25 mouse cellular contexts compared by ENCODE assay signal in the genomic region with DNA sequence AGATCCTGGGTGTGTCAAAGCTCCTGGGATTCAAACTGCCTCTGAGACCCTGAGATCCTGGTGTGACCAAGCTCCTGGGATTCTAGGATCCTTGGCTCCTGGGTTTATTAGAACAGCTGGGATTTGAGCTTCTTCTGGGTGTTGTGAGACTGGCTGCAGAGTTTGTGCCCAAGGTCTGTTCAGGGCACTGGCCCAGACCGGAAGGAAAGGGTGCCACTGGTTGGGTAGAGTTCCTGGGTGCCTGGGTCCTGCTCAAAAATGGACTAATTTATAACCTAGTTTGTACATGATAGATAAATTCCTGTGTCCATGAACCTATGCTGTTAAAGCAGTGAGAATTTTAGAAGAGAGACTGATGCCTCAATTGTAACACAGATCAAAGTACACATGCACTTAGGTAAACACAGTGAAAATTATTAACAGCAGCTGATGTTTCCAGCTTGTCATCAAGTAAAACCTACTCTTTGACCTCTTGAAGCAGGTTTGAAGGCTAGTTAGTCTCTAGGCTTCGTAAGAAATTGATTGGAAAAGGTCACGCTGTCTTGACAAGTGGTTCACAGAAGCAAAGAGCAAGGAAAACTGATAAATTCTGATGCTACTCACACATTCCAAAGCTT.
DNase-seq lines count a peak whose midpoint lies in the region; ATAC-seq and TF ChIP-seq lines count a peak whose summit lies in the region.
"Had no signal": no experiment of that assay in that cellular context is flagged by ENCODE, and none has a peak within 500 bp of the region (broad histone marks: within the 10 kb centered on the region; RNA-seq: fewer than 3 reads in every experiment).

No protein-coding gene starts in this region.

- 0 out of 2 replicates have a peak overlapping the region, but pooled peaks have one; percentile 11 for H3K27ac ChIP-seq in liver, embryonic 15.5 days (replicated peaks)
- no peak overlapping the region for H3K27ac ChIP-seq in liver, embryonic 11.5 days (ENCODE audit: low read depth, low read length)
- H3K27ac ChIP-seq in layer of hippocampus, adult 2 months = no peak overlapping the region
- H3K27ac ChIP-seq: embryonic facial prominence, embryonic 10.5 days; embryonic facial prominence, embryonic 15.5 days; forebrain, embryonic 12.5 days; heart, embryonic 15.5 days; hindbrain, embryonic 12.5 days; hindbrain, postnatal 0 days; macrophage; midbrain, embryonic 13.5 days had no signal

- no peaks in the 10 kb centered on the region for H3K4me1 ChIP-seq in liver, embryonic 15.5 days (replicated peaks)
- no peaks in the 10 kb centered on the region for H3K4me1 ChIP-seq in liver, embryonic 11.5 days (replicated peaks; ENCODE audit: control insufficient read depth, insufficient read depth, low read length)
- H3K4me1 ChIP-seq: embryonic facial prominence, embryonic 10.5 days; embryonic facial prominence, embryonic 15.5 days; forebrain, embryonic 12.5 days; heart, embryonic 15.5 days; hindbrain, embryonic 12.5 days; midbrain, embryonic 13.5 days had no signal

- no peaks in the 10 kb centered on the region for H3K36me3 ChIP-seq in liver, embryonic 15.5 days (replicated peaks)
- H3K36me3 ChIP-seq in liver, embryonic 11.5 days (ENCODE audit: control insufficient read depth, insufficient read depth, low read length) = no peaks in the 10 kb centered on the region
- H3K36me3 ChIP-seq: embryonic facial prominence, embryonic 10.5 days; embryonic facial prominence, embryonic 15.5 days; forebrain, embryonic 12.5 days; heart, embryonic 15.5 days; hindbrain, embryonic 12.5 days; midbrain, embryonic 13.5 days had no signal

- 62% methylated on average over 3 of the region's 3 CpGs for WGBS in liver, embryonic 15.5 days (ENCODE audit: insufficient replicate concordance)
- 70% methylated on average over 3 of the region's 3 CpGs for WGBS in liver, embryonic 11.5 days

- no peaks in the 10 kb centered on the region for H3K27me3 ChIP-seq in liver, embryonic 15.5 days
- no peaks in the 10 kb centered on the region for H3K27me3 ChIP-seq in liver, embryonic 11.5 days (replicated peaks; ENCODE audit: control insufficient read depth, insufficient read depth, low read length)
- H3K27me3 ChIP-seq: CH12.LX; embryonic facial prominence, embryonic 15.5 days; forebrain, embryonic 12.5 days; heart, embryonic 15.5 days; hindbrain, embryonic 12.5 days had no signal

- TF ChIP-seq CTCF in layer of hippocampus, adult 2 months (conservative IDR thresholded peaks at IDR 0.05) = no peak

- DNase-seq in kidney, adult 11 months = peak; percentile 28
- DNase-seq in kidney, postnatal 10 days = no peak
- DNase-seq in liver, embryonic 11.5 days (ENCODE audit: low spot score) = no peak
- peak; percentile 26 for DNase-seq in kidney, postnatal 14 days
- no peak for DNase-seq in layer of hippocampus, adult 2 months (ENCODE audit: low spot score in 2 of 2)
- no peak for DNase-seq in MN1 (ENCODE audit: low spot score)
- DNase-seq: adrenal gland, postnatal 10 days; cerebellum, adult 8-10 months; cerebellum, postnatal 25 days; gastrocnemius, postnatal 14 days; layer of hippocampus, postnatal 36 days; left cerebral cortex, postnatal 4 days; lung, adult 2 months; lung, postnatal 10 days; thymus, postnatal 4 days had no signal

- peak; percentile 49 for ATAC-seq in liver, embryonic 15.5 days (ENCODE audit: insufficient read depth)
- ATAC-seq in liver, embryonic 11.5 days (replicated peaks; ENCODE audit: low FRiP score) = no peak
- ATAC-seq: hindbrain, postnatal 0 days; midbrain, embryonic 13.5 days had no signal

- no peak overlapping the region for H3K4me2 ChIP-seq in liver, embryonic 15.5 days
- H3K4me2 ChIP-seq in liver, embryonic 11.5 days = no peak overlapping the region
- H3K4me2 ChIP-seq: embryonic facial prominence, embryonic 15.5 days; forebrain, embryonic 12.5 days; heart, embryonic 15.5 days; hindbrain, embryonic 12.5 days; midbrain, embryonic 13.5 days had no signal

- no peaks in the 10 kb centered on the region for H3K9me3 ChIP-seq in liver, embryonic 15.5 days (replicated peaks)
- H3K9me3 ChIP-seq in liver, embryonic 11.5 days (ENCODE audit: control insufficient read depth, low read length) = no peaks in the 10 kb centered on the region
- H3K9me3 ChIP-seq: embryonic facial prominence, embryonic 10.5 days; embryonic facial prominence, embryonic 15.5 days; forebrain, embryonic 12.5 days; heart, embryonic 15.5 days; hindbrain, embryonic 12.5 days; midbrain, embryonic 13.5 days had no signal

- no peak overlapping the region for H3K9ac ChIP-seq in liver, embryonic 15.5 days
- H3K9ac ChIP-seq in liver, embryonic 11.5 days (ENCODE audit: low read depth, low read length) = no peak overlapping the region
- H3K9ac ChIP-seq: embryonic facial prominence, embryonic 15.5 days; forebrain, embryonic 12.5 days; heart, embryonic 15.5 days; hindbrain, embryonic 12.5 days; midbrain, embryonic 13.5 days had no signal

- H3K4me3 ChIP-seq in liver, embryonic 15.5 days (replicated peaks) = no peak overlapping the region
- no peak overlapping the region for H3K4me3 ChIP-seq in liver, embryonic 11.5 days (ENCODE audit: low read depth, low read length)
- no peak overlapping the region for H3K4me3 ChIP-seq in layer of hippocampus, adult 2 months
- H3K4me3 ChIP-seq: embryonic facial prominence, embryonic 10.5 days; embryonic facial prominence, embryonic 15.5 days; forebrain, embryonic 12.5 days; heart, embryonic 15.5 days; hindbrain, embryonic 12.5 days; midbrain, embryonic 13.5 days had no signal

Comparison
In these comparisons a context has a peak if more than half of its experiments do, and no peak if none do; other contexts are left out.
1. DNase-seq: peak in kidney, adult 11 months (single experiment) and kidney, postnatal 14 days (single experiment); none in kidney, postnatal 10 days (single experiment), liver, embryonic 11.5 days (single experiment), layer of hippocampus, adult 2 months (0 of 2) and MN1 (single experiment).